Mouse (Mus musculus): ENCODE data around the gene Atf4. TPM values are rescaled to one million over a fixed set of nuclear protein-coding genes. Genes with fewer than 3 reads are reported as not detected.

The Atf4 gene
- polyA plus RNA-seq, 1 experiment from 2014 or later: 130 TPM

- WGBS (ENCODE audit: insufficient replicate concordance): 72% methylated on average over 7 of the region's 7 CpGs
- no peaks in the 10 kb centered on the region for H3K9me3 ChIP-seq (replicated peaks)
- no peak for ATAC-seq (ENCODE audit: insufficient read depth)
- no peak overlapping the region for H3K4me2 ChIP-seq
- peaks cover 71% of the 10 kb centered on the region for H3K4me1 ChIP-seq (replicated peaks)
- no peak overlapping the region for H3K4me3 ChIP-seq (replicated peaks)
- peak overlapping the region; percentile 14; the same call in 1 of the 2 replicates for H3K27ac ChIP-seq (replicated peaks)
- no peaks in the 10 kb centered on the region for H3K27me3 ChIP-seq
- H3K9ac ChIP-seq: no peak overlapping the region
- peaks cover 55% of the 10 kb centered on the region for H3K36me3 ChIP-seq (replicated peaks)
Measured at GRCm38 (mm10) chr15:80261100-80261499, 6.1 kb downstream of the Atf4 start.

- Histone ChIP-seq H3K4me2 (peak within 1 kb of the TSS; percentile 86), H3K4me3 (replicated peaks) (peak within 1 kb of the TSS; percentile 87)
Measured at GRCm38 (mm10) chr15:80263610-80264575, 8.9 kb downstream of the Atf4 start, which contains the start of gene Rps19bp1. Rps19bp1 (minus strand) TSS chr15:80264315.

GRCm38 (mm10) chr15:80266281-80266680 lies 11.3 kb downstream of the Atf4 start:
- Histone ChIP-seq H3K4me2 (no peak overlapping the region), H3K27ac (replicated peaks) (no peak overlapping the region), H3K9ac (no peak overlapping the region), H3K4me3 (replicated peaks) (no peak overlapping the region), H3K27me3 (no peaks in the 10 kb centered on the region), H3K36me3 (replicated peaks) (peaks cover 5% of the 10 kb centered on the region; the same call in 1 of the 2 replicates), H3K9me3 (replicated peaks) (no peaks in the 10 kb centered on the region), H3K4me1 (replicated peaks) (peaks cover 27% of the 10 kb centered on the region)
- WGBS (ENCODE audit: insufficient replicate concordance): 1% methylated on average over 2 of the region's 2 CpGs
- ATAC-seq (ENCODE audit: insufficient read depth): no peak

More at GRCm38 (mm10) chr15:80263610-80264575, 8.9 kb downstream of the Atf4 start, which contains the start of gene Rps19bp1:
- Histone ChIP-seq H3K36me3 (replicated peaks) (peaks cover 28% of the 10 kb centered on the region), H3K9ac (peak within 1 kb of the TSS; percentile 84), H3K27ac (replicated peaks) (peak within 1 kb of the TSS; percentile 79), H3K9me3 (replicated peaks) (no peaks in the 10 kb centered on the region), H3K4me1 (replicated peaks) (peaks cover 45% of the 10 kb centered on the region), H3K27me3 (no peaks in the 10 kb centered on the region)
- ATAC-seq (ENCODE audit: insufficient read depth): peak; percentile 88
- WGBS (ENCODE audit: insufficient replicate concordance): under 1% methylated on average over 66 of the region's 66 CpGs

- Histone ChIP-seq H3K4me1 (replicated peaks) (no peaks in the 10 kb centered on the region), H3K4me3 (replicated peaks) (no peak overlapping the region), H3K4me2 (no peak overlapping the region), H3K27me3 (peaks cover 17% of the 10 kb centered on the region; the same call in 1 of the 2 replicates), H3K36me3 (replicated peaks) (no peaks in the 10 kb centered on the region), H3K27ac (replicated peaks) (no peak overlapping the region), H3K9me3 (replicated peaks) (no peaks in the 10 kb centered on the region), H3K9ac (no peak overlapping the region)
- 47% methylated on average over 3 of the region's 3 CpGs for WGBS (ENCODE audit: insufficient replicate concordance)
- ATAC-seq (ENCODE audit: insufficient read depth): no peak
Measured at GRCm38 (mm10) chr15:80271858-80272396, 16.9 kb downstream of the Atf4 start.

DNA sequence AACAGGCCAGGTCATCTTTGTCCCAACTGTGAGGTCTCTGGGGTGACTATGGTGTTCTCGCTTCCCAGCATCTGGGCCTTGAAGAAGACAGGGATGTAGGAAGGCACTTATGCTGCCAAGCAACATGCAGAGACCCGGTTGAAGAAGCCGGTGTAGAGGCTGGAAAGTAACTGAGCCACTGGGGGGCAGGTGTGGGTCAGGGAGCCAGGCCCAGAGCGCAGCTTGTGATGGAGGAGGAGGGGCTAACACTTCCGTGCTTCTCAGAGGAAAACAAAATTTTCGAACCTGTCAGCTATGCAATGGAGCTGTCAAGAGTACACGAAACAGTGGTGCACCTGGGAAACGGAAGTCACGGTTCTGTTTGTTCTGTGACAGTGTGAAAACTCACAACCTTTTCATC lies 22.1 kb downstream of the Atf4 start:
- H3K27ac ChIP-seq (replicated peaks): no peak overlapping the region
- no peak for ATAC-seq (ENCODE audit: insufficient read depth)
- H3K36me3 ChIP-seq (replicated peaks): no peaks in the 10 kb centered on the region
- H3K9ac ChIP-seq: no peak overlapping the region
- 30% methylated on average over 9 of the region's 9 CpGs for WGBS (ENCODE audit: insufficient replicate concordance)
- H3K4me1 ChIP-seq (replicated peaks): no peaks in the 10 kb centered on the region
- no peak overlapping the region for H3K4me3 ChIP-seq (replicated peaks)
- H3K4me2 ChIP-seq: no peak overlapping the region
- H3K27me3 ChIP-seq: peaks cover 26% of the 10 kb centered on the region
- H3K9me3 ChIP-seq (replicated peaks): no peaks in the 10 kb centered on the region

DNA sequence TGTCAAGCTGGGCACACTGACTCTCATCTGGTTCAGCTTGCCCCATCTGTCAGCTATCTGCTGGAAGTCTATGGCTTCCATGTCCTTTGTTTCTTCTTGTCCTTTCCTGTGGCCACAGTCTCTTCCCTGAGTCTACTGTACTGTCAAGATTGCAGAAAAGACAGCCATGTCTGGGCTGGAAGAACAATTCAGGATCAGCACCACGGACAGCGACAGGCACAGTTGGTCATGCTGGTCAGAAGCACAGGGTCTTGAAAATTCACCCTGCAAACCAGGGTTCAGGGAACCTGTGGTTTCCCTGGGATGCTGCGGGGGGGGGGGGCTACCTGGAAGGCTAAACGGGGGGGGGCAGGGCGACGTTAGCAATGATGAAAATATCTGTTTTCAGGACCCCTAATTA lies 22.6 kb downstream of the Atf4 start:
- H3K4me3 ChIP-seq (replicated peaks): no peak overlapping the region
- no peaks in the 10 kb centered on the region for H3K36me3 ChIP-seq (replicated peaks)
- H3K9me3 ChIP-seq (replicated peaks): no peaks in the 10 kb centered on the region
- no peak overlapping the region for H3K27ac ChIP-seq (replicated peaks)
- no peak overlapping the region for H3K4me2 ChIP-seq
- no peaks in the 10 kb centered on the region for H3K4me1 ChIP-seq (replicated peaks)
- peaks cover 30% of the 10 kb centered on the region for H3K27me3 ChIP-seq
- 0% methylated on average over 6 of the region's 6 CpGs for WGBS (ENCODE audit: insufficient replicate concordance)
- no peak for ATAC-seq (ENCODE audit: insufficient read depth)
- H3K9ac ChIP-seq: no peak overlapping the region

DNA sequence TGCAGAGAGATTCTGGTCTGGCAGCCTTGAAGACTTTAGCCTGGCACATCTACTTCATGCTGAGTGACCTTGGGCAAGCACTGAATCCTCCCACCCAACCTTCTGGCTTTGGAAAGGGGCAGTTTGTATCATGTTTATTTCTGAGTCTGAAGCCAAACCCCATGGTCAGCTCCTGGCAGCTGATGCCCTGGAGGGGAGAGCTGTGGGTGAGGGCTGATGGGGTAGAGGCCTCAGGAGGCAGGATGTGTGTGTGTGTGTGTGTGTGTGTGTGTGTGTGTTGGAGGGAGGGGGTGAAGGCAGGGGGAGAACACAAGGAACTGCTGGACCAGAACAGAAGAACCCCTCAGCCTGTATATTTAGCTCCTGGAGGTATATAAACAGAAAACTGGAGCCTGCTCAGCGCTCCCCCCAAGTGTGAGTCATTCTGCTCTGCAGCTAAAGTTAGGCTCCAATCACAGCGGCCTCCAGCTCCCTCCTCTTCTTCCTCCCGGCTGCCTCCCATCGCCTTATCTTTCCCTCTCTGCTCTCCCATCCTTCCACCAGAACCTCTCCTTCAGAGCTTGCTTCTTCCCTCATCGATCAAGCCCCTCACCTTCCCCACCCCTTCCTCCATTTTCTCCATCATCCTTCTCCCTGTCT lies 23.3 kb downstream of the Atf4 start:
- peaks cover 32% of the 10 kb centered on the region for H3K27me3 ChIP-seq
- H3K36me3 ChIP-seq (replicated peaks): no peaks in the 10 kb centered on the region
- H3K4me1 ChIP-seq (replicated peaks): no peaks in the 10 kb centered on the region
- H3K9ac ChIP-seq: no peak overlapping the region
- WGBS (ENCODE audit: insufficient replicate concordance): 39% methylated on average over 5 of the region's 5 CpGs
- no peaks in the 10 kb centered on the region for H3K9me3 ChIP-seq (replicated peaks)
- no peak overlapping the region for H3K4me2 ChIP-seq
- no peak overlapping the region for H3K4me3 ChIP-seq (replicated peaks)
- H3K27ac ChIP-seq (replicated peaks): no peak overlapping the region
- ATAC-seq (ENCODE audit: insufficient read depth): no peak

DNA sequence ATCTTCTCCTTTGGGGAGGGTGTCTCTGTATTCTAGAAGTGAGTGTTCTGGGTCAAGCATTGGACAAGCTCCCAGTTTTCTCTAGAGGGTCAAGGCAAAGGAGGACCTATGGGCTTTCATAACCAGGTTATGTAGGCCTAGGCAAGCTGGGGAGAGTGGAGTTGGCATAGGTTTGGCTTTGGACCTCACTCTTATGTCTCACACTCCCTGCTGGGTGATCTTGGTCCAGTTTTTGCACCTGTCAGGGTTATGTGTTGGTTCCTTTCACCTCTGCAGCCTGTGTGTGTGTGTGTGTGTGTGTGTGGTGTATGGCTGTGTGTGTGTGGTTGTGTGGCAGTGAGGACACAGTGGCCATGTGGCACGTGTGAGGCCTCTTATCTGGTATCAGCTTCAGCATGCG lies 24.1 kb downstream of the Atf4 start:
- Histone ChIP-seq H3K27ac (replicated peaks) (no peak overlapping the region), H3K4me2 (no peak overlapping the region), H3K9ac (no peak overlapping the region), H3K27me3 (peaks cover 33% of the 10 kb centered on the region), H3K36me3 (replicated peaks) (no peaks in the 10 kb centered on the region), H3K9me3 (replicated peaks) (no peaks in the 10 kb centered on the region), H3K4me3 (replicated peaks) (no peak overlapping the region), H3K4me1 (replicated peaks) (no peaks in the 10 kb centered on the region)
- ATAC-seq (ENCODE audit: insufficient read depth): no peak
- WGBS (ENCODE audit: insufficient replicate concordance): 40% methylated on average over 2 of the region's 2 CpGs

DNA sequence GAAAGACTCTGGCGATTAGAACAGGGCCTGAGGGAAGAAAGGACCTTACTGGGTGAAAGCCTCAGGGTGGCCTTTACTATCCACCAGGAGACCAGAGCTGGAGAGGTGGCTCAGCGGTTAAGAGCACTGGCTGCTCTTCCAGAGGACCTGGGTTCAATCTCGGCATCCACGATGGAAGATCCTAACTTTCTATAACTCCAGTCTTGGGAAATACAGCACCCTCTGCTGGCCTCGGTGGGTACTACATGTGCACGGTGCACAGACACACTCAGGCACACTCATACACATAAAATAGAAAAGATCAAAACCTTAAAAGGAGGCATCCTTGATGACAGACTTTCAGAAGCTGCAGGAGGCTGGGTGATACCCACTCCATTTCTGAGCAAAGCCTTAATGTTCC lies 25.7 kb downstream of the Atf4 start:
- Histone ChIP-seq H3K36me3 (replicated peaks) (no peaks in the 10 kb centered on the region), H3K27me3 (peaks cover 43% of the 10 kb centered on the region), H3K9me3 (replicated peaks) (no peaks in the 10 kb centered on the region), H3K4me2 (no peak overlapping the region), H3K4me3 (replicated peaks) (no peak overlapping the region), H3K4me1 (replicated peaks) (no peaks in the 10 kb centered on the region), H3K9ac (no peak overlapping the region), H3K27ac (replicated peaks) (no peak overlapping the region)
- 16% methylated on average over 6 of the region's 6 CpGs for WGBS (ENCODE audit: insufficient replicate concordance)
- ATAC-seq (ENCODE audit: insufficient read depth): no peak

GRCm38 (mm10) chr15:80286851-80287415 lies 31.9 kb downstream of the Atf4 start, which contains the start of gene Cacna1i:
Cacna1i (plus strand) TSS chr15:80287238.
- WGBS (ENCODE audit: insufficient replicate concordance): 2% methylated on average over 50 of the region's 50 CpGs
- Histone ChIP-seq H3K4me3 (replicated peaks) (peak within 1 kb of the TSS; percentile 18), H3K27me3 (peaks cover 93% of the 10 kb centered on the region), H3K4me2 (peak within 1 kb of the TSS; percentile 49), H3K4me1 (replicated peaks) (no peaks in the 10 kb centered on the region), H3K9ac (no peak within 1 kb of the TSS), H3K27ac (replicated peaks) (no peak within 1 kb of the TSS), H3K9me3 (replicated peaks) (no peaks in the 10 kb centered on the region), H3K36me3 (replicated peaks) (no peaks in the 10 kb centered on the region)
- ATAC-seq (ENCODE audit: insufficient read depth): no peak

Measured in liver, embryonic 15.5 days (tissue).